Mouse (Mus musculus) midbrain, embryonic 12.5 days (tissue): ENCODE measurements around the gene Prkcg. TPM values are rescaled to one million over a fixed set of nuclear protein-coding genes. Genes with fewer than 3 reads are reported as not detected.

Source experiments
- ATAC-seq: fragments of 200-750 bp; cut with Nextera tagmentation; 2 replicates; pipeline ENCODE4 v1.8.0; 2017; ENCODE audit warnings: low read depth, moderate TSS enrichment, moderate library complexity; ENCODE audit not compliant: low FRiP score
- H3K27ac ChIP-seq: fragments of 300-500 bp; sonication (generic); replicated peaks from 2 replicates; pipeline ENCODE4 v1.5.1; 2016; ENCODE audit warnings: mild to moderate bottlenecking
- H3K27me3 ChIP-seq: fragments of 300-500 bp; sonication (generic); 2 replicates; pipeline ENCODE4 v1.6.1; 2016; ENCODE audit warnings: mild to moderate bottlenecking
- H3K36me3 ChIP-seq: fragments of 300-500 bp; sonication (generic); 2 replicates; pipeline ENCODE4 v1.6.1; 2016
- H3K4me1 ChIP-seq: fragments of 300-500 bp; sonication (generic); 2 replicates; pipeline ENCODE4 v1.6.1; 2016
- H3K4me2 ChIP-seq: fragments of 300-500 bp; sonication (generic); replicated peaks from 2 replicates; pipeline ENCODE4 v1.6.1; 2016; ENCODE audit warnings: mild to moderate bottlenecking, moderate library complexity
- H3K4me3 ChIP-seq: fragments of 300-500 bp; sonication (generic); 2 replicates; pipeline ENCODE4 v1.5.1; 2016; ENCODE audit warnings: mild to moderate bottlenecking
- H3K9ac ChIP-seq: fragments of 300-500 bp; sonication (generic); replicated peaks from 2 replicates; pipeline ENCODE4 v1.6.1; 2016; ENCODE audit warnings: mild to moderate bottlenecking, moderate library complexity
- H3K9me3 ChIP-seq: fragments of 300-500 bp; sonication (generic); 2 replicates; pipeline ENCODE4 v1.6.1; 2016; ENCODE audit warnings: mild to moderate bottlenecking
- WGBS: fragments of 180-500 bp; shearing (Covaris S2); methylation state at CpG from one replicate; pipeline ENCODE4 v1.1.7; 2016; 5-methylcytosine and 5-hydroxymethylcytosine counted together
- polyA plus RNA-seq: library from polyadenylated mRNA; unstranded; fragments of >200 nt; fragmentation: Nextera tagmentation; extraction: Ambion mirVana; gene quantifications from 2 replicates; pipeline ENCODE4 v1.2.1, GENCODE M21; 2016

Prkcg gene
- polyA plus RNA-seq, 1 experiment from 2014 or later: 2.4 TPM

- Histone ChIP-seq H3K4me2 (peak overlapping the region; percentile 36), H3K27ac (no peak overlapping the region), H3K27me3 (peaks cover 16% of the 10 kb centered on the region), H3K36me3 (no peaks in the 10 kb centered on the region), H3K9ac (0 out of 2 replicates have a peak overlapping the region, but pooled peaks have one; percentile 16), H3K9me3 (no peaks in the 10 kb centered on the region), H3K4me3 (no peak overlapping the region), H3K4me1 (peaks cover 22% of the 10 kb centered on the region)
- 23% methylated on average over 31 of the region's 31 CpGs for WGBS
- no peak for ATAC-seq
Measured at GRCm38 (mm10) chr7:3329776-3330546, 41.0 kb downstream of the Prkcg start.

- no peaks in the 10 kb centered on the region for H3K9me3 ChIP-seq
- H3K27ac ChIP-seq: peak overlapping the region; percentile 91
- H3K4me1 ChIP-seq: peaks cover 22% of the 10 kb centered on the region
- 0 out of 2 replicates have a peak overlapping the region, but pooled peaks have one; percentile 83 for H3K9ac ChIP-seq
- peak overlapping the region; percentile 71 for H3K4me2 ChIP-seq
- peak overlapping the region; percentile 86 for H3K4me3 ChIP-seq
- peaks cover 16% of the 10 kb centered on the region for H3K27me3 ChIP-seq
- H3K36me3 ChIP-seq: no peaks in the 10 kb centered on the region
- WGBS: 55% methylated on average over 6 of the region's 6 CpGs
- 0 out of 2 replicates have a peak, but pooled peaks have one; percentile 0 for ATAC-seq
Measured at GRCm38 (mm10) chr7:3331171-3331570, 42.2 kb downstream of the Prkcg start.

DNA sequence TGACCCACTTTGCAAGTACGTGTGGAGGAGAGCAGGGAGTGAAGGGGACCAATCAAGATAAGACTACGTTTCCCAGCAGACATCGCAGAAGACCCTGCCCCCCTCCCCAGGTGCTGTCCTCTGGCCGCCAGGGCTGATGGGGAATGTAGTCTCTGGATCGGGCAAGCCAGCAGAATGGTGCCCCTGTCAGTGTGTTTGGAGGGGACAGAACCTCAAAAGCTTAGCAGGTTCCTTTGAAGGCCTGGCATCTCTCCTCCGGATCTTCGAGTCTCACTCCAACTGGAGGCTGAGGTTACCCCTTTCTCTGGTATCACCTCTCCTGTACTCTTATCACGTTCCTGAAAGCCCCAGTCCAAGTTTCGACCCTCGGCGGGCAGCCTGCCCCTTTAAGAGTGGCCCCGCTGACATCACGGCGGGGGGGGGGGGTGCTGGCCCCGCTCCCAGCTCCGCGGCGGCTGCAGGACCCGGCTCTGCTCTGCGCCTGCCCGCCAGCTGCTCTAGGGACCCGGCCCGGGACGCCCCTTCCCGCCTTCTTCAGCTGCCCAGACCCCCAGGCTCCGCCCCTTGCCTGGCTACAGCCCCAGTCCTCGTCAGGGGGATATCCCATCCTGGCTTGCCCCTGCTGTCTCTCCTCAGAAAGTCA, 42.7 kb downstream of the Prkcg start:
- H3K27ac ChIP-seq: peak overlapping the region; percentile 91
- peak overlapping the region; percentile 86 for H3K4me3 ChIP-seq
- peaks cover 22% of the 10 kb centered on the region for H3K4me1 ChIP-seq
- H3K9me3 ChIP-seq: no peaks in the 10 kb centered on the region
- H3K27me3 ChIP-seq: peaks cover 16% of the 10 kb centered on the region
- no peaks in the 10 kb centered on the region for H3K36me3 ChIP-seq
- peak overlapping the region; percentile 83 for H3K9ac ChIP-seq
- peak; percentile 95 for ATAC-seq
- WGBS: 1% methylated on average over 26 of the region's 27 CpGs
- H3K4me2 ChIP-seq: peak overlapping the region; percentile 71

DNA sequence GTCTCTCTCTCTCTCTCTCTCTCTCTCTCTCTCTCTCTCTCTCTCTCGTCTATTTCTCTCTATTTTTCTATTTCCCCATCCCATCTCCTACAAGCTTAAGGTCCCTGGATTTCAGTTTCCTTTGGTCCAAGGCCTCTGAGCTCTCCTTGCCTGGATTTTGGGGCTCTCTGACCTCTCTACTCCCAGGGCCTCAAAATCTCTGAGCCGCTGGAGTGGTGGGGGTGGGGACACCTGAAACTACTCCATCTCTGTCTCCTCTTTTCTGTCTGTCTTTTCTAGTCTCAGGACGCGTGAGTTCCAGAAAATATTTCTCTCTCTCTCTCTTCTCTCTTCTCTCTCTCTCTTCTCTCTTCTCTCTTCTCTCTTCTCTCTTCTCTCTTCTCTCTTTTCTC, 43.2 kb downstream of the Prkcg start:
- 0% methylated on average over 4 of the region's 4 CpGs for WGBS
- H3K4me2 ChIP-seq: peak overlapping the region; percentile 71
- H3K9me3 ChIP-seq: no peaks in the 10 kb centered on the region
- peaks cover 22% of the 10 kb centered on the region for H3K4me1 ChIP-seq
- peak overlapping the region; percentile 91 for H3K27ac ChIP-seq
- H3K27me3 ChIP-seq: peaks cover 16% of the 10 kb centered on the region
- ATAC-seq: peak; percentile 24
- peak overlapping the region; percentile 83 for H3K9ac ChIP-seq
- peak overlapping the region; percentile 86 for H3K4me3 ChIP-seq
- no peaks in the 10 kb centered on the region for H3K36me3 ChIP-seq

DNA sequence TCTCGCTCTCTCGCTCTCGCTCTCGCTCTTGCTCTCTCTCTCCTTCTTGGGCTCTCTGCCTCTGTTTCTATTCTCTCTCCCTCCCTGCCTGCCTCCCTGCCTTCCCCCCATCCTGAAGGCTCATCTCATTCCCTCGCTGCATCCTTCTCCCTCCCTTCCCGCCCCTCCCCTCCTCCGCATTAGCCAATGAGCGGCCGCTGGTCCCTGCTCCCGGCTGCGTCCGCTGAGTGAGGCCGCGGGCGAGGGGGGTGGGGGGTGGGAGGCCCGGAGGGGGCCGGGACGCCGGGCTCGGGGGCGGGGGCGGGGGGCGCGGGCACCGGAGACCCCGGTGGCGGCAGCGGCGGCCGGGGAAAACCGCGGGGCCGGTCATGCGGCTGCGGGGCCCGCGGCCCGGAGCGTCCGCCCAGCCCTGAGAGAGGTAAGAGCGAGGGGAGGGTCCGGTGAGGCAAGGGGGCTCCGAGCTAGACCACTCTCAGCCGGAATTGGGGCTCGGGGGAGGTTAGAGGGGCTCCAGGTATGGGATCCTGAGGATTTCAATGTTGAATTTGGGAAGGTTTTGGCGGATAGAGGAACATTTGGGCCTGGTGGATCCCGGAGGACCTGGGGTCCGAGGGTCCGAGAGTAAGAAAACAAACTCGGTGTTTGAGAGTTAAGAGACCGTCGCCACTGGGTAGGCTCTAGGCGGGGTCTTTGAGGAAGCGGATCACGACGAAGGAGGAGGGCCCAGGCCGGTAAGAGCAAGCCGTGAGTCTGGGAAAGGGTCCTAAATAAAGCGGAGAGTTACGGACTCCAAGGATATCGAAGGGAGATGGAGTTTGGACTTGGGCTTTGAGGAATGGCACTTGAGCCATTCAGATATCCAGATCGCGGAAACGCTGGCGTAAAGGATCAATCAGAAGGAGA, 43.9 kb downstream of the Prkcg start, which contains the start of gene Cacng7:
Gene Cacng7 (plus strand): TSS at position 337 of the 903 bp plus-strand sequence.
- H3K9ac ChIP-seq: peak within 1 kb of the TSS; percentile 83
- under 1% methylated on average over 61 of the region's 65 CpGs for WGBS
- H3K27me3 ChIP-seq: peaks cover 16% of the 10 kb centered on the region
- H3K9me3 ChIP-seq: no peaks in the 10 kb centered on the region
- no peaks in the 10 kb centered on the region for H3K36me3 ChIP-seq
- peak within 1 kb of the TSS; percentile 86 for H3K4me3 ChIP-seq
- peak; percentile 68 for ATAC-seq
- H3K27ac ChIP-seq: peak within 1 kb of the TSS; percentile 91
- H3K4me2 ChIP-seq: peak within 1 kb of the TSS; percentile 71
- H3K4me1 ChIP-seq: peaks cover 22% of the 10 kb centered on the region

DNA sequence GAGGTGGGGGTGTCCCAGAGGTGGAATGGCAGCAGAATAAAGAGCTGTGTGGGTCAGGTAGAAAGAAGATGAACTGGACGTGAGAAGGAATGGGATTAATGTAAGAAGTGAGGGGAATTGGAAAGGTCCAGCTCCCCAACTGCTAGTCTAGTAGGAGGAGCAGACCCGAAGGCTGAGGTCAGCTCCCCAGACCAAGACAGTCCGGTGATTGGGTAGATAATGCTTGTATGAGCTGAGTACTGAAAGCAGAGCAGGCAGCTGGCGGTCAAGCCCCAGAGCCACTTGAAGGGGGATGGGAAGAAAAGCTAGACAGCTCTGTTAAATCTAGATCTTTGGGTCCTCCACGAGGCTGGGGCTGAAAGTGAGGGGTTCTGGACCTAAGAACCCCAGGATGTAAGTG, 44.6 kb downstream of the Prkcg start:
- H3K4me2 ChIP-seq: peak overlapping the region; percentile 71
- WGBS: 4% methylated on average over 5 of the region's 5 CpGs
- peak overlapping the region; percentile 91 for H3K27ac ChIP-seq
- ATAC-seq: no peak
- H3K4me3 ChIP-seq: peak overlapping the region; percentile 86
- H3K9me3 ChIP-seq: no peaks in the 10 kb centered on the region
- H3K27me3 ChIP-seq: peaks cover 16% of the 10 kb centered on the region
- 0 out of 2 replicates have a peak, but pooled peaks cover 6% of the 10 kb centered on the region for H3K36me3 ChIP-seq
- peaks cover 22% of the 10 kb centered on the region for H3K4me1 ChIP-seq
- peak overlapping the region; percentile 83 for H3K9ac ChIP-seq

GRCm38 (mm10) chr7:3336412-3336811, 47.4 kb downstream of the Prkcg start:
- Histone ChIP-seq H3K9me3 (no peaks in the 10 kb centered on the region), H3K27ac (no peak overlapping the region), H3K4me1 (peaks cover 17% of the 10 kb centered on the region), H3K27me3 (no peaks in the 10 kb centered on the region), H3K4me3 (no peak overlapping the region), H3K9ac (no peak overlapping the region), H3K36me3 (peaks cover 30% of the 10 kb centered on the region), H3K4me2 (no peak overlapping the region)
- WGBS: 58% methylated on average over 17 of the region's 17 CpGs
- ATAC-seq: no peak

DNA sequence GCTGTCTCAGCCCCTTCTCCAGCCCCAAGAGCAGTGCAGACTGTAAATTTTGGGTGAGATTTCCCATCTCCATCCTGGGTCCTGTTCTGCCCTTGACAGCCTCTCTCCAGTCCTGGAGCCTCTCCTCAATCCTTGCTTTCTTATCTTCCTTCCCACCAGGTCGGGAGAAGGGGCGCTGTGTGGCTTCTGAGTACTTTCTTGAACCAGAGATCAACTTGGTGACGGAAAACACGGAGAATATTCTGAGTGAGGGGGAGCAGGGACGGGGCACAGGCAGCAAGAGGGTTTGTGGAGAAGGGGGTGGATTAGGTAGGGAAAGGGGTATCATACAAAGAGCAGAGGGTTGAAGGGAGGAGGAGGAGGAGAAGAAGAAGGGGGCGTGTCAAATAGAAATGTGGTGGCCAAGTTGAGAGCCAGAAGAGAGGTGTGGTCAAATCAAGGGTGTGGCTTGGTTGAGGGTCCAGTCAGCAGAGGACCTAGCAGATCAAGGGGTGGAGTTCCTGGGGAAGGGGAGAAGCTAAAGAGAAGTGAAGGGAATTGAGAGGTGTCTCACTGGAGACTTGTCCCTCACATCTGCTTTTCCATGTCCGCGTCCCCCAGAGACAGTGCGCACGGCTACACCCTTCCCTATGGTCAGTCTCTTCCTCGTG, 49.4 kb downstream of the Prkcg start:
- no peak for ATAC-seq
- WGBS: 88% methylated on average over 11 of the region's 11 CpGs
- no peak overlapping the region for H3K4me2 ChIP-seq

DNA sequence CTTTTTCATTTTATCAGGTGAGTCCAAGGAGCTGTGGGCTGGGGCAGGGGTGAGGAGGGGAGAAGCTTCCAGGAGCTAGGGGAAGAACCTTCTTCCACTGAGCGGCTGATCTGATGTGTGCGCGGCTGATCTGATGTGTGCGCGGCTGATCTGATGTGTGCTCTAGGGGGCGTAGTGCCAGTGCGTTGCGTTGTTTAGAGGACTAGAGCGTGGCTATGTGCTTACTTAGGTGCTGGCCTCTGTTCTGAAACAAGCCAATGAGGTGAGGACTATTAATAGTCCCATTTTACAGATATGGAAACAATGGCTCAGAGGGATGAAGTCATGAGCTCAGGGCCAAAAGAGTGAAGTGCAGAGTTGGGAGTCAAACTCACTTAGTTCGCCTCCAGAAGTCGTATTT, 50.0 kb downstream of the Prkcg start:
- no peak overlapping the region for H3K4me2 ChIP-seq
- no peak overlapping the region for H3K9ac ChIP-seq
- H3K27me3 ChIP-seq: no peaks in the 10 kb centered on the region
- 91% methylated on average over 11 of the region's 11 CpGs for WGBS
- H3K4me1 ChIP-seq: peaks cover 3% of the 10 kb centered on the region
- no peak overlapping the region for H3K4me3 ChIP-seq
- H3K27ac ChIP-seq: no peak overlapping the region
- peaks cover 46% of the 10 kb centered on the region for H3K36me3 ChIP-seq
- no peak for ATAC-seq
- H3K9me3 ChIP-seq: no peaks in the 10 kb centered on the region

More for the DNA sequence above, 49.4 kb downstream of the Prkcg start:
- H3K27me3 ChIP-seq: no peaks in the 10 kb centered on the region
- H3K36me3 ChIP-seq: peaks cover 42% of the 10 kb centered on the region
- H3K27ac ChIP-seq: no peak overlapping the region
- no peaks in the 10 kb centered on the region for H3K9me3 ChIP-seq
- H3K9ac ChIP-seq: no peak overlapping the region
- no peak overlapping the region for H3K4me3 ChIP-seq
- H3K4me1 ChIP-seq: peaks cover 9% of the 10 kb centered on the region

GRCm38 (mm10) chr7:3343861-3344260, 54.9 kb downstream of the Prkcg start:
- H3K27me3 ChIP-seq: peaks cover 20% of the 10 kb centered on the region; the same call in 1 of the 2 replicates
- 92% methylated on average over 3 of the region's 3 CpGs for WGBS

GRCm38 (mm10) chr7:3345301-3345700, 56.3 kb downstream of the Prkcg start:
- Histone ChIP-seq H3K4me2 (no peak overlapping the region), H3K9ac (no peak overlapping the region), H3K36me3 (peaks cover 81% of the 10 kb centered on the region), H3K4me1 (peaks cover 7% of the 10 kb centered on the region), H3K27ac (no peak overlapping the region), H3K9me3 (no peaks in the 10 kb centered on the region), H3K27me3 (peaks cover 31% of the 10 kb centered on the region; the same call in 1 of the 2 replicates), H3K4me3 (no peak overlapping the region)
- WGBS: 93% methylated on average over 3 of the region's 3 CpGs
- ATAC-seq: no peak

More at GRCm38 (mm10) chr7:3343861-3344260, 54.9 kb downstream of the Prkcg start:
- Histone ChIP-seq H3K9me3 (no peaks in the 10 kb centered on the region), H3K9ac (no peak overlapping the region), H3K27ac (no peak overlapping the region), H3K36me3 (peaks cover 78% of the 10 kb centered on the region), H3K4me3 (no peak overlapping the region), H3K4me2 (no peak overlapping the region), H3K4me1 (peaks cover 7% of the 10 kb centered on the region)
- ATAC-seq: no peak
